Mouse (Mus musculus) intestine, embryonic 14.5 days (tissue): ENCODE data around the gene Pacrg. TPM values are rescaled to one million over a fixed set of nuclear protein-coding genes. Genes with fewer than 3 reads are reported as not detected.

ENCODE experiments used
- ATAC-seq: fragments of 200-750 bp; cut with Nextera tagmentation; replicated peaks from 2 replicates; pipeline ENCODE4 v1.8.0; 2017; ENCODE audit warnings: low read depth, moderate number of reproducible peaks, moderate TSS enrichment, moderate library complexity; ENCODE audit not compliant: low FRiP score, low TSS enrichment
- DNase-seq: peaks from one replicate; pipeline ENCODE4 v3.0.0-alpha.2; 2018; ENCODE audit warnings: low spot score
- H3K27ac ChIP-seq: fragments of 300-500 bp; sonication (generic); 2 replicates; pipeline ENCODE4 v1.5.1; 2014; ENCODE audit warnings: low read depth, mild to moderate bottlenecking, control low read depth
- H3K27me3 ChIP-seq: fragments of 300-500 bp; sonication (generic); replicated peaks from 2 replicates; pipeline ENCODE4 v1.6.1; 2014; ENCODE audit warnings: low read length, control low read depth; ENCODE audit not compliant: control insufficient read depth, insufficient read depth
- H3K36me3 ChIP-seq: fragments of 300-500 bp; sonication (generic); 2 replicates; pipeline ENCODE4 v1.6.1; 2014; ENCODE audit warnings: low read length, control low read depth; ENCODE audit not compliant: control insufficient read depth, insufficient read depth
- H3K4me1 ChIP-seq: fragments of 300-500 bp; sonication (generic); replicated peaks from 2 replicates; pipeline ENCODE4 v1.6.1; 2014; ENCODE audit warnings: low read length, control low read depth, mixed read lengths; ENCODE audit not compliant: control insufficient read depth, insufficient read depth
- H3K4me2 ChIP-seq: fragments of 300-500 bp; sonication (generic); 2 replicates; pipeline ENCODE4 v1.6.1; 2014; ENCODE audit warnings: low read length
- H3K4me3 ChIP-seq: fragments of 300-500 bp; sonication (generic); 2 replicates; pipeline ENCODE4 v1.5.1; 2014; ENCODE audit warnings: low read depth, low read length, control low read depth, mixed read lengths
- H3K9ac ChIP-seq: fragments of 300-500 bp; sonication (generic); 2 replicates; pipeline ENCODE4 v1.6.1; 2014; ENCODE audit warnings: mild to moderate bottlenecking, low read length
- H3K9me3 ChIP-seq: fragments of 300-500 bp; sonication (generic); 2 replicates; pipeline ENCODE4 v1.6.1; 2016; ENCODE audit warnings: low read length, control low read depth; ENCODE audit not compliant: control insufficient read depth
- WGBS: fragments of 180-500 bp; shearing (Covaris S2); extraction: QIAGEN DNeasy Blood & Tissue Kit; methylation state at CpG from one replicate; pipeline ENCODE4 v1.1.7; 2014; 5-methylcytosine and 5-hydroxymethylcytosine counted together
- polyA plus RNA-seq: library from polyadenylated mRNA; unstranded; fragments of >200 nt; fragmentation: Nextera tagmentation; extraction: Ambion mirVana; gene quantifications from 2 replicates; pipeline ENCODE4 v1.2.1, GENCODE M21; 2014

Gene Pacrg
- polyA plus RNA-seq, 1 experiment from 2014 or later, result 1.1 TPM

DNA sequence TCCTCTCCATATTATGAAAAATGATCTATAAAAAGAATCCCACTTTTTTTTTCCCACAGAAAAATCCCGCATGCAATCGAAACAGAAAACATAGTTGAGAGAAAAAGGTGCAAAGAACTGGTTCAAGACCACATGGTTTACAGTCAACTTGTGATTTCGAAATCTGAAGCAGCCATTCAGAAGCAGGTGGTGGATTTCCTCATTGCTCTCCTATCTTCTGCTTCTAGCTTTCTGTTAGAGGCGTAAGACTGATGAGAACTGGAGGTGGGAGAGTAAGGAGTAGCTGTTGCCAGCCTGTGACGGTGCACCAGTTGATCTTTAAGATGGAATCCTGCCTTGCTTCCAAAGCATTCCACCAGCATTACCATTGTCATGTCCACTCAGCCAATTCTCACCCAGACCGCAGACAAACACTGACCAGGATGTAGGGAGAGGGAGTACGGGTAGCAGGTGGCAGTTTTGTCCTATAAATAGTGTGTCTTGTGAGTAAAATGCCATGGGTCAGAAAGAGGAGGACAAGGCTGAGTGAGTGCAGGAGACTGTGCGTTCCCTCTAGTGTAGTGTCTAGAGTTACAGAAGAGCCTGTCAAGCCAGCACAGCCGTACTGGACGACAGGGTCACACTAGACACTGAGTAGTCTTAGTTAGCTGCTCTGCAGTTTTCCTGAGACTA, 73.2 kb downstream of the Pacrg start:
- Histone ChIP-seq H3K27ac (no peak overlapping the region), H3K4me1 (no peaks in the 10 kb centered on the region), H3K9ac (no peak overlapping the region), H3K36me3 (no peaks in the 10 kb centered on the region), H3K4me3 (no peak overlapping the region), H3K9me3 (no peaks in the 10 kb centered on the region), H3K4me2 (no peak overlapping the region), H3K27me3 (no peaks in the 10 kb centered on the region)
- ATAC-seq (no peak), DNase-seq (no peak)
- WGBS, result 75% methylated on average over 10 of the region's 10 CpGs

GRCm38 (mm10) chr17:10764343-10764742, 75.8 kb downstream of the Pacrg start:
- no peak for DNase-seq
- Histone ChIP-seq H3K36me3 (no peaks in the 10 kb centered on the region), H3K9me3 (no peaks in the 10 kb centered on the region), H3K4me1 (no peaks in the 10 kb centered on the region), H3K27me3 (no peaks in the 10 kb centered on the region), H3K27ac (no peak overlapping the region), H3K9ac (no peak overlapping the region), H3K4me3 (no peak overlapping the region), H3K4me2 (no peak overlapping the region)
- no peak for ATAC-seq
- WGBS, result 93% methylated on average over 1 of the region's 1 CpGs

GRCm38 (mm10) chr17:10757455-10757854, 82.7 kb downstream of the Pacrg start:
- ATAC-seq (no peak), DNase-seq (no peak)
- whole genome bisulfite sequencing, result 94% methylated on average over 5 of the region's 5 CpGs
- H3K27me3 ChIP-seq, result no peaks in the 10 kb centered on the region
- no peak overlapping the region for H3K27ac ChIP-seq
- H3K4me1 ChIP-seq, result no peaks in the 10 kb centered on the region
- no peaks in the 10 kb centered on the region for H3K36me3 ChIP-seq
- H3K4me2 ChIP-seq, result no peak overlapping the region
- H3K9ac ChIP-seq, result no peak overlapping the region
- no peaks in the 10 kb centered on the region for H3K9me3 ChIP-seq
- no peak overlapping the region for H3K4me3 ChIP-seq

DNA sequence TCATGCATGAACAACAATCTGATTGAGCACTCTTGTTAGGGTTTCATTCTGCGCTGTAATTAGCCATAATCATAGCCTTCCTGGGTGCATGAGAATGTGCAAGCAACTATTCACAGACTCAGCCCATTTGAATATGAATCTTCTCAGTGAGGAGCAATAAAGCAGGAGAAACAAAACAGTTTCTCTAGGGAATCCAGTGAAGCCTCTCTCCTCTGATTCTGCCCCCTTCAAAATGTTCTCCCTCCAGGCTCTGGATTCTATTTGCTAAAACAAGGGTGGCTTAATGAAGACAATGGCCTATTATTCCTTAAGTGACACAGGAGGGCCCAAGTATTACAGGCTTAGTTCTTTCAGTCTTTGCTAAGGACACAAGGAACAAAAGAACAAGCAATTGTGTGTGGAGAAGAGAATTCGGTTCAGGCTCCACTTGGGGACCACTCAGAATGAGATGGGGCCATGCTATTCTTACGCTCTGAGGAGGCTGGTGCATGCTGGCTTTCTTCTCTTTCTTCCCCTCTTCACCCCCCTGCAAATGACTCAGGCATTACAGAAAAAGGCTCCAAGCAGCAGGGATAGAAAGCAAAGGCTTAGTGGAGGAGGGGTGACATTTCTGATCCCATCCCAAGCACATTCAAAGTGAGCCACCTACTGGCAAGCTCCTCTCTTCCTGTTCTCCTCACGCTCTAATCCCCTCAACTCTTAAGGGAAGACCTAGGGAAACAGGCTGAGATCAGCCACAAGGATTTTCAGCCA, 95.2 kb downstream of the Pacrg start:
- no peak for ATAC-seq
- WGBS, result 34% methylated on average over 4 of the region's 4 CpGs
- no peak overlapping the region for H3K27ac ChIP-seq

GRCm38 (mm10) chr17:10740083-10740482, 100.0 kb downstream of the Pacrg start:
- Histone ChIP-seq H3K36me3 (no peaks in the 10 kb centered on the region), H3K9me3 (no peaks in the 10 kb centered on the region), H3K9ac (no peak overlapping the region), H3K4me3 (no peak overlapping the region), H3K27me3 (no peaks in the 10 kb centered on the region), H3K4me2 (no peak overlapping the region), H3K27ac (no peak overlapping the region), H3K4me1 (peaks cover 3% of the 10 kb centered on the region; the same call in 1 of the 2 replicates)
- no peak for ATAC-seq
- DNase-seq, result no peak
- WGBS, result 78% methylated on average over 2 of the region's 2 CpGs

More for the DNA sequence above, 95.2 kb downstream of the Pacrg start:
- Histone ChIP-seq H3K4me1 (peaks cover 3% of the 10 kb centered on the region; the same call in 1 of the 2 replicates), H3K27me3 (no peaks in the 10 kb centered on the region), H3K4me2 (no peak overlapping the region), H3K36me3 (no peaks in the 10 kb centered on the region), H3K9ac (no peak overlapping the region), H3K4me3 (no peak overlapping the region), H3K9me3 (no peaks in the 10 kb centered on the region)
- DNase-seq, result peak; percentile 54

GRCm38 (mm10) chr17:10737966-10738365, 102.1 kb downstream of the Pacrg start:
- ATAC-seq, result no peak
- DNase-seq, result no peak
- peaks cover 3% of the 10 kb centered on the region; the same call in 1 of the 2 replicates for H3K4me1 ChIP-seq
- H3K36me3 ChIP-seq, result no peaks in the 10 kb centered on the region
- H3K27ac ChIP-seq, result no peak overlapping the region
- H3K9me3 ChIP-seq, result no peaks in the 10 kb centered on the region
- H3K27me3 ChIP-seq, result no peaks in the 10 kb centered on the region
- no peak overlapping the region for H3K4me3 ChIP-seq
- H3K9ac ChIP-seq, result no peak overlapping the region
- H3K4me2 ChIP-seq, result no peak overlapping the region

DNA sequence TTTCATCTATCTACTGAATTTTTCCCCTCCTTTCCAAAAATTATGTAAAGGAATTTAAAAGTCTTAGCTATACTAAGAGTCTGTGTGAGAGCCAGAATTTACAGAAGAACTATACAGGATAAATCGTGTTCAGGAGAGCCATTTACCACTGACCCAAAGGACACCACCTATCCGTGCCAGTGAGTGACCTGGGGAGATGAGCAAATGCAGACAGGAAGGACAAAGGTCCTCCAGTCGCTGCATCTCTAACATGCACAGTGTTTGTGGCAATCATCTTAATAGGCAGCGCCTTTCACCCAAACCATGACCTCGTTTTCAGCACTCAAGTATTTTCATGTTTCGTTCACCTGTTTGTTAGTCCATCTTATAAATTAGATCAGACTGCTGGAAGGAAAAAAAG, 105.4 kb downstream of the Pacrg start:
- 77% methylated on average over 6 of the region's 6 CpGs for WGBS
- no peaks in the 10 kb centered on the region for H3K36me3 ChIP-seq
- H3K27ac ChIP-seq, result no peak overlapping the region
- ATAC-seq, result no peak
- no peak overlapping the region for H3K9ac ChIP-seq
- H3K4me2 ChIP-seq, result no peak overlapping the region
- H3K4me3 ChIP-seq, result no peak overlapping the region
- no peaks in the 10 kb centered on the region for H3K4me1 ChIP-seq
- no peak for DNase-seq
- H3K27me3 ChIP-seq, result no peaks in the 10 kb centered on the region
- no peaks in the 10 kb centered on the region for H3K9me3 ChIP-seq

DNA sequence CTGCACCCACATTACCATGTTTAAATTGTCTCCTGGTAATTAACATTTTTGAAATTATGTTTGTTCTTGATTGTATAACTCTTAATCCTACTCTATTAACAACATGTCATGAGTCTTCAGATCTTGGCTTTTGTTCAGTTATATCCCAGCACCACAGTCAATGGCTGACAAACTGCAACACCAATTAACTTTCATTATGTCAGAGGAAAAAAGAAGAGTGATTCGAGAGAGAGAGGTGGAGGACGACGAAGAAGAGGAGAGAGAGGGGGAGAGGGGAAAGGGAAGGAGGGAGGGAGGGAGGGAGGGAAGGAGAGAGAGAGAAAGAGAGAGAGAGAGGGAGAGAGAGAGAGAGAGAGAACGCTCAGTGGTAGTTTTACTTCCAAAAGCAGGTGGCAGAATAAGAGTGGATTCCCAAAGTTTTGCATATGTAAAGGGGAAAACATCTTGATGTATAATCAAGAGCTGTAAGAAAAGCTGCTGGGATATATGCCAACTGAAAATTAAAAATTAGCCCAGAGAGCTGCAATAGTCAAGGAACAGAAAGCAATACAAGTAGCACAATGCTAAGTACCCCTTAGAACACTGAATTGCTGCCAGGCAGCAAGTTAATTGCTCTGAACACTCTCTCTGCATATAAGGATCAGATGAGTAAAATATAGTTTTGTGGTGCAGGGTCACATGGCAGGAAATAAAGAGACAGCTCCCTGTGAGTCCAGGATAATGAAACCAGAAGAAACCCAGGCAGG, 107.6 kb downstream of the Pacrg start:
- Histone ChIP-seq H3K36me3 (no peaks in the 10 kb centered on the region), H3K27ac (no peak overlapping the region), H3K9me3 (no peaks in the 10 kb centered on the region), H3K27me3 (no peaks in the 10 kb centered on the region), H3K4me1 (no peaks in the 10 kb centered on the region), H3K9ac (no peak overlapping the region), H3K4me2 (no peak overlapping the region), H3K4me3 (no peak overlapping the region)
- 53% methylated on average over 4 of the region's 4 CpGs for WGBS
- DNase-seq (no peak), ATAC-seq (no peak)
